Mouse (Mus musculus): ENCODE results near the gene Tbc1d9b. TPM values are rescaled to one million over a fixed set of nuclear protein-coding genes. Genes with fewer than 3 reads are reported as not detected.

Gene Tbc1d9b
- polyA plus RNA-seq, 1 experiment from 2014 or later: 30.1 TPM

GRCm38 (mm10) chr11:50147267-50147957 is 16.2 kb downstream of the Tbc1d9b start:
- Histone ChIP-seq H3K9me3 (ENCODE audit: control insufficient read depth, low read length) (no peaks in the 10 kb centered on the region), H3K4me1 (replicated peaks; ENCODE audit: control insufficient read depth, insufficient read depth, low read length) (peaks cover 4% of the 10 kb centered on the region; the same call in 1 of the 2 replicates), H3K9ac (ENCODE audit: low read depth, low read length) (no peak overlapping the region), H3K36me3 (ENCODE audit: control insufficient read depth, insufficient read depth, low read length) (peaks cover 51% of the 10 kb centered on the region), H3K27me3 (replicated peaks; ENCODE audit: control insufficient read depth, insufficient read depth, low read length) (no peaks in the 10 kb centered on the region), H3K4me2 (no peak overlapping the region), H3K4me3 (ENCODE audit: low read depth, low read length) (no peak overlapping the region), H3K27ac (ENCODE audit: low read depth, low read length) (no peak overlapping the region; the same call in 1 of the 2 replicates)
- ATAC-seq (replicated peaks; ENCODE audit: low FRiP score): no peak
- DNase-seq (ENCODE audit: low spot score): no peak
- WGBS: 61% methylated on average over 9 of the region's 9 CpGs

GRCm38 (mm10) chr11:50147958-50148476 is 16.8 kb downstream of the Tbc1d9b start:
- 95% methylated on average over 11 of the region's 11 CpGs for WGBS
- no peaks in the 10 kb centered on the region for H3K9me3 ChIP-seq (ENCODE audit: control insufficient read depth, low read length)
- no peak overlapping the region for H3K9ac ChIP-seq (ENCODE audit: low read depth, low read length)
- H3K27ac ChIP-seq (ENCODE audit: low read depth, low read length): no peak overlapping the region
- no peaks in the 10 kb centered on the region for H3K27me3 ChIP-seq (replicated peaks; ENCODE audit: control insufficient read depth, insufficient read depth, low read length)
- H3K4me3 ChIP-seq (ENCODE audit: low read depth, low read length): no peak overlapping the region
- peaks cover 4% of the 10 kb centered on the region; the same call in 1 of the 2 replicates for H3K4me1 ChIP-seq (replicated peaks; ENCODE audit: control insufficient read depth, insufficient read depth, low read length)
- no peak for ATAC-seq (replicated peaks; ENCODE audit: low FRiP score)
- H3K4me2 ChIP-seq: no peak overlapping the region
- peaks cover 54% of the 10 kb centered on the region for H3K36me3 ChIP-seq (ENCODE audit: control insufficient read depth, insufficient read depth, low read length)
- DNase-seq (ENCODE audit: low spot score): no peak

- H3K36me3 ChIP-seq (ENCODE audit: control insufficient read depth, insufficient read depth, low read length): peaks cover 55% of the 10 kb centered on the region
- H3K27me3 ChIP-seq (replicated peaks; ENCODE audit: control insufficient read depth, insufficient read depth, low read length): no peaks in the 10 kb centered on the region
- no peaks in the 10 kb centered on the region for H3K9me3 ChIP-seq (ENCODE audit: control insufficient read depth, low read length)
- no peak for ATAC-seq (replicated peaks; ENCODE audit: low FRiP score)
- no peak overlapping the region for H3K4me3 ChIP-seq (ENCODE audit: low read depth, low read length)
- H3K9ac ChIP-seq (ENCODE audit: low read depth, low read length): no peak overlapping the region
- no peak overlapping the region for H3K27ac ChIP-seq (ENCODE audit: low read depth, low read length)
- H3K4me1 ChIP-seq (replicated peaks; ENCODE audit: control insufficient read depth, insufficient read depth, low read length): peaks cover 4% of the 10 kb centered on the region; the same call in 1 of the 2 replicates
- DNase-seq (ENCODE audit: low spot score): no peak
- 84% methylated on average over 7 of the region's 7 CpGs for WGBS
- no peak overlapping the region for H3K4me2 ChIP-seq
Measured at GRCm38 (mm10) chr11:50149200-50149599, 18.0 kb downstream of the Tbc1d9b start.

GRCm38 (mm10) chr11:50149603-50150150 is 18.5 kb downstream of the Tbc1d9b start:
- Histone ChIP-seq H3K36me3 (ENCODE audit: control insufficient read depth, insufficient read depth, low read length) (peaks cover 55% of the 10 kb centered on the region), H3K9ac (ENCODE audit: low read depth, low read length) (no peak overlapping the region), H3K4me2 (no peak overlapping the region), H3K27me3 (replicated peaks; ENCODE audit: control insufficient read depth, insufficient read depth, low read length) (no peaks in the 10 kb centered on the region), H3K4me1 (replicated peaks; ENCODE audit: control insufficient read depth, insufficient read depth, low read length) (peaks cover 4% of the 10 kb centered on the region; the same call in 1 of the 2 replicates), H3K27ac (ENCODE audit: low read depth, low read length) (no peak overlapping the region), H3K4me3 (ENCODE audit: low read depth, low read length) (no peak overlapping the region), H3K9me3 (ENCODE audit: control insufficient read depth, low read length) (no peaks in the 10 kb centered on the region)
- 80% methylated on average over 9 of the region's 9 CpGs for WGBS
- ATAC-seq (replicated peaks; ENCODE audit: low FRiP score) (no peak), DNase-seq (ENCODE audit: low spot score) (no peak)

GRCm38 (mm10) chr11:50151374-50151773 is 20.2 kb downstream of the Tbc1d9b start:
- Histone ChIP-seq H3K4me2 (no peak overlapping the region), H3K36me3 (ENCODE audit: control insufficient read depth, insufficient read depth, low read length) (peaks cover 44% of the 10 kb centered on the region), H3K27ac (ENCODE audit: low read depth, low read length) (no peak overlapping the region), H3K4me1 (replicated peaks; ENCODE audit: control insufficient read depth, insufficient read depth, low read length) (peaks cover 4% of the 10 kb centered on the region; the same call in 1 of the 2 replicates), H3K9me3 (ENCODE audit: control insufficient read depth, low read length) (no peaks in the 10 kb centered on the region), H3K27me3 (replicated peaks; ENCODE audit: control insufficient read depth, insufficient read depth, low read length) (no peaks in the 10 kb centered on the region), H3K9ac (ENCODE audit: low read depth, low read length) (no peak overlapping the region), H3K4me3 (ENCODE audit: low read depth, low read length) (no peak overlapping the region)
- ATAC-seq (replicated peaks; ENCODE audit: low FRiP score): no peak
- no peak for DNase-seq (ENCODE audit: low spot score)
- WGBS: 80% methylated on average over 3 of the region's 3 CpGs

GRCm38 (mm10) chr11:50154166-50154565 is 23.0 kb downstream of the Tbc1d9b start:
- DNase-seq (ENCODE audit: low spot score): no peak
- H3K9ac ChIP-seq (ENCODE audit: low read depth, low read length): no peak overlapping the region
- H3K4me1 ChIP-seq (replicated peaks; ENCODE audit: control insufficient read depth, insufficient read depth, low read length): no peaks in the 10 kb centered on the region; the same call in 1 of the 2 replicates
- 80% methylated on average over 9 of the region's 9 CpGs for WGBS
- no peak overlapping the region for H3K4me3 ChIP-seq (ENCODE audit: low read depth, low read length)
- H3K4me2 ChIP-seq: no peak overlapping the region
- no peaks in the 10 kb centered on the region for H3K9me3 ChIP-seq (ENCODE audit: control insufficient read depth, low read length)
- no peaks in the 10 kb centered on the region for H3K27me3 ChIP-seq (replicated peaks; ENCODE audit: control insufficient read depth, insufficient read depth, low read length)
- H3K27ac ChIP-seq (ENCODE audit: low read depth, low read length): no peak overlapping the region
- ATAC-seq (replicated peaks; ENCODE audit: low FRiP score): no peak
- H3K36me3 ChIP-seq (ENCODE audit: control insufficient read depth, insufficient read depth, low read length): peaks cover 64% of the 10 kb centered on the region

- Histone ChIP-seq H3K36me3 (ENCODE audit: control insufficient read depth, insufficient read depth, low read length) (peaks cover 62% of the 10 kb centered on the region), H3K9ac (ENCODE audit: low read depth, low read length) (no peak overlapping the region), H3K9me3 (ENCODE audit: control insufficient read depth, low read length) (no peaks in the 10 kb centered on the region), H3K4me3 (ENCODE audit: low read depth, low read length) (no peak overlapping the region), H3K4me1 (replicated peaks; ENCODE audit: control insufficient read depth, insufficient read depth, low read length) (no peaks in the 10 kb centered on the region; the same call in 1 of the 2 replicates), H3K27me3 (replicated peaks; ENCODE audit: control insufficient read depth, insufficient read depth, low read length) (no peaks in the 10 kb centered on the region), H3K27ac (ENCODE audit: low read depth, low read length) (no peak overlapping the region), H3K4me2 (no peak overlapping the region)
- DNase-seq (ENCODE audit: low spot score): no peak
- no peak for ATAC-seq (replicated peaks; ENCODE audit: low FRiP score)
- WGBS: 86% methylated on average over 12 of the region's 12 CpGs
Measured at GRCm38 (mm10) chr11:50154777-50155520, 23.8 kb downstream of the Tbc1d9b start.

GRCm38 (mm10) chr11:50155785-50156184 is 24.6 kb downstream of the Tbc1d9b start:
- Histone ChIP-seq H3K36me3 (ENCODE audit: control insufficient read depth, insufficient read depth, low read length) (peaks cover 55% of the 10 kb centered on the region), H3K9me3 (ENCODE audit: control insufficient read depth, low read length) (no peaks in the 10 kb centered on the region), H3K4me3 (ENCODE audit: low read depth, low read length) (no peak overlapping the region), H3K4me1 (replicated peaks; ENCODE audit: control insufficient read depth, insufficient read depth, low read length) (no peaks in the 10 kb centered on the region; the same call in 1 of the 2 replicates), H3K4me2 (no peak overlapping the region), H3K27ac (ENCODE audit: low read depth, low read length) (no peak overlapping the region), H3K27me3 (replicated peaks; ENCODE audit: control insufficient read depth, insufficient read depth, low read length) (no peaks in the 10 kb centered on the region), H3K9ac (ENCODE audit: low read depth, low read length) (no peak overlapping the region)
- DNase-seq (ENCODE audit: low spot score): no peak
- 87% methylated on average over 2 of the region's 2 CpGs for WGBS
- no peak for ATAC-seq (replicated peaks; ENCODE audit: low FRiP score)

All from liver, embryonic 11.5 days (tissue).